Mouse (Mus musculus) ES-E14 (cell line): ENCODE data around the gene Chrm4. TPM values are rescaled to one million over a fixed set of nuclear protein-coding genes. Genes with fewer than 3 reads are reported as not detected.

ENCODE experiments used
- DNase-seq: peaks from one replicate; pipeline ENCODE4 v3.0.0-alpha.2; 2013; ENCODE audit warnings: low read depth, low spot score
- H3K27ac ChIP-seq: 2 replicates; pipeline ENCODE4 v1.5.1; 2012; ENCODE audit warnings: low read depth, mild to moderate bottlenecking, low read length, moderate library complexity, mixed read lengths; ENCODE audit not compliant: poor library complexity, insufficient read depth, severe bottlenecking
- H3K36me3 ChIP-seq: 2 replicates; pipeline ENCODE4 v1.6.1; 2012; ENCODE audit warnings: mild to moderate bottlenecking, low read length, moderate library complexity, mixed read lengths; ENCODE audit not compliant: control insufficient read depth, poor library complexity, insufficient read depth, severe bottlenecking
- H3K4me1 ChIP-seq, 2 experiments: fragments of 150-350 bp in 1 of 2; sonication (generic) in 1 of 2; 2 replicates each; pipeline ENCODE4 v1.6.1; 2012; ENCODE audit warnings: low read length in 2 of 2, mild to moderate bottlenecking in 1 of 2, mixed read lengths in 1 of 2; ENCODE audit not compliant: control insufficient read depth in 2 of 2, insufficient read depth in 2 of 2, poor library complexity in 1 of 2
- H3K4me3 ChIP-seq, 2 experiments: fragments of 150-350 bp in 1 of 2; sonication (generic) in 1 of 2; 2 replicates each; pipeline ENCODE4 v1.5.1; 2012; ENCODE audit warnings: low read length in 2 of 2, low read depth in 1 of 2, mild to moderate bottlenecking in 1 of 2, mixed read lengths in 1 of 2; ENCODE audit not compliant: insufficient read depth in 1 of 2, poor library complexity in 1 of 2, severe bottlenecking in 1 of 2
- H3K9ac ChIP-seq: 2 replicates; pipeline ENCODE4 v1.6.1; 2012; ENCODE audit warnings: low read depth, mild to moderate bottlenecking, low read length, mixed read lengths; ENCODE audit not compliant: poor library complexity, insufficient read depth, severe bottlenecking
- H3K9me3 ChIP-seq: fragments of 150-350 bp; sonication (generic); 2 replicates; pipeline ENCODE4 v1.6.1; 2012; ENCODE audit warnings: low read depth, mild to moderate bottlenecking, low read length; ENCODE audit not compliant: control insufficient read depth, insufficient read depth
- CHD2 ChIP-seq: IDR thresholded peaks from 2 replicates; pipeline ENCODE4 v1.6.1; 2014; ENCODE audit warnings: mild to moderate bottlenecking, low read depth, low read length, inconsistent platforms
- HCFC1 ChIP-seq: IDR thresholded peaks from 2 replicates; pipeline ENCODE4 v1.6.1; 2012; ENCODE audit warnings: low read length, inconsistent platforms, borderline replicate concordance; ENCODE audit not compliant: insufficient read depth
- MAFK ChIP-seq: IDR thresholded peaks from 2 replicates; pipeline ENCODE4 v1.6.1; 2014; ENCODE audit warnings: mild to moderate bottlenecking, low read depth, low read length, inconsistent platforms; ENCODE audit not compliant: insufficient read depth
- ZC3H11A ChIP-seq: IDR thresholded peaks from 2 replicates; pipeline ENCODE4 v1.6.1; 2012; ENCODE audit warnings: low read depth, mild to moderate bottlenecking, inconsistent platforms, low read length, borderline replicate concordance
- ZNF384 ChIP-seq: IDR thresholded peaks from 2 replicates; pipeline ENCODE4 v1.6.1; 2012; ENCODE audit warnings: low read depth, low read length, inconsistent platforms
- in situ Hi-C, 2 experiments: fragments of 600-800 bp; cut with MboI; formaldehyde crosslinking; loops; one replicate each; pipeline ENCODE4 v1.15.1; 2025; ENCODE audit warnings: low sequenced_read_pairs in 2 of 2, inconsistent platforms in 1 of 2; ENCODE audit not compliant: unreplicated experiment in 2 of 2
- total RNA-seq: library from RNA; depleted of rRNA; stranded (reverse); fragments of 300-350 nt; gene quantifications from 2 replicates; pipeline ENCODE4 v1.2.3, GENCODE M21; 2012

Chrm4 gene
- total RNA-seq, 1 experiment: 5.6 TPM

GRCm38 (mm10) chr2:91931328-91932159 is 4.5 kb downstream of the Chrm4 start:
- Histone ChIP-seq H3K9ac (peak overlapping the region; percentile 86), H3K27ac (peak overlapping the region; percentile 90), H3K36me3 (peaks cover 21% of the 10 kb centered on the region), H3K4me1 (peaks cover 9 to 34% of the 10 kb centered on the region in 2 experiments), H3K4me3 (peak overlapping the region; percentile 71 to 87), H3K9me3 (no peaks in the 10 kb centered on the region)
- TF ChIP-seq ZC3H11A (no peak), HCFC1 (peak; percentile 48; the same call in 1 of the 2 replicates)
- in situ Hi-C loops: no loop called here
- peak; percentile 62 for DNase-seq

GRCm38 (mm10) chr2:91932160-91932711 is 5.2 kb downstream of the Chrm4 start, which contains the start of gene Mdk:
Mdk (minus strand) TSS chr2:91932297.
- no peak for TF ChIP-seq ZC3H11A
- no peak for TF ChIP-seq CHD2
- peak; percentile 92 for TF ChIP-seq ZNF384
- TF ChIP-seq MAFK: no peak
- TF ChIP-seq HCFC1: no peak
- peak within 1 kb of the TSS; percentile 90 for H3K27ac ChIP-seq
- H3K9ac ChIP-seq: peak within 1 kb of the TSS; percentile 86
- peak within 1 kb of the TSS; percentile 71 to 87 for H3K4me3 ChIP-seq
- H3K4me1 ChIP-seq: peaks cover 9 to 37% of the 10 kb centered on the region in 2 experiments; a peak in 3 of 4 replicates
- no peaks in the 10 kb centered on the region for H3K9me3 ChIP-seq
- peak; percentile 93 for DNase-seq
- in situ Hi-C loops: no loop called here
- peaks cover 26% of the 10 kb centered on the region for H3K36me3 ChIP-seq

GRCm38 (mm10) chr2:91932737-91933350 is 5.8 kb downstream of the Chrm4 start:
- TF ChIP-seq CHD2: no peak
- TF ChIP-seq HCFC1: no peak
- no peak for TF ChIP-seq ZNF384
- TF ChIP-seq MAFK: no peak
- no peak for TF ChIP-seq ZC3H11A
- Histone ChIP-seq H3K27ac (peak overlapping the region; percentile 63), H3K36me3 (peaks cover 32% of the 10 kb centered on the region), H3K9ac (peak overlapping the region; percentile 36; the same call in 1 of the 2 replicates), H3K4me1 (peaks cover 9 to 37% of the 10 kb centered on the region in 2 experiments; a peak in 3 of 4 replicates), H3K9me3 (no peaks in the 10 kb centered on the region), H3K4me3 (peak overlapping the region in 1 of 2 experiments; percentile 17; a peak in 1 of 4 replicates)
- DNase-seq: no peak
- in situ Hi-C loops: no loop called here

GRCm38 (mm10) chr2:91933471-91933870 is 6.4 kb downstream of the Chrm4 start:
- TF ChIP-seq HCFC1 (no peak), ZNF384 (no peak), ZC3H11A (no peak), CHD2 (no peak), MAFK (no peak)
- Histone ChIP-seq H3K36me3 (peaks cover 39% of the 10 kb centered on the region), H3K27ac (peak overlapping the region; percentile 63), H3K9me3 (no peaks in the 10 kb centered on the region), H3K4me1 (peaks cover 9 to 34% of the 10 kb centered on the region in 2 experiments; a peak in 3 of 4 replicates), H3K9ac (peak overlapping the region; percentile 36; the same call in 1 of the 2 replicates), H3K4me3 (0 out of 4 replicates have a peak overlapping the region, but pooled peaks of 1 of the 2 experiments have one; percentile 17)
- no peak for DNase-seq
- in situ Hi-C loops: no loop called here
